Comparison of ENCODE assay signal across 20 mouse cellular contexts in the genomic region with DNA sequence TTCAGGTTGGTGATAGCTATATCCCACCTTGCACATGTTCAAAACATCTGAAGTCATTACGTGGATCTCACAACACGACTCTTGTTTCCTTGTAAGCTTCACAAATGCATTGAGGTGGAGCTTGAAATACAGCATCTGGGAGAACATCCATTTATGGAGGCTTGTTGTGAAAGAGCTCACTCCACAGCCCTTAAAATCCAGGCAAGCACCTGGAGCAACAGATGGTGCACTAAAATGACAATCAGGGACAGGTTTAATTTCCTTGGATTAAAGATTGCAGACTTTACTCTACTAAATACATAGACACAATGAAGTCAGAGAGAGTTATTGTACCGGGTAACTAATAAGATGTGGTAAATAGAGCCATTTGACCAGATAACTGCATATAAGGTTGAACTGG.
A peak's percentile ranks its signal among the peaks of the same experiment; 100 is the strongest.
DNase-seq lines count a peak whose midpoint lies in the region; ATAC-seq and TF ChIP-seq lines count a peak whose summit lies in the region.
"Had no signal": no experiment of that assay in that cellular context is flagged by ENCODE, and none has a peak within 500 bp of the region (broad histone marks: within the 10 kb centered on the region; RNA-seq: fewer than 3 reads in every experiment).

No protein-coding gene starts in this region.

- H3K4me2 ChIP-seq in hindbrain, postnatal 0 days (ENCODE audit: low read depth, low read length) = no peak overlapping the region
- H3K4me2 ChIP-seq in hindbrain, embryonic 12.5 days (replicated peaks) = no peak overlapping the region
- no peak overlapping the region for H3K4me2 ChIP-seq in forebrain, postnatal 0 days (ENCODE audit: low read depth)
- H3K4me2 ChIP-seq: embryonic facial prominence, embryonic 15.5 days; heart, embryonic 13.5 days had no signal

- TF ChIP-seq CTCF in hindbrain, postnatal 0 days (IDR thresholded peaks at IDR 0.05; ENCODE audit: low read depth) = no peak
- TF ChIP-seq CTCF in forebrain, postnatal 0 days (IDR thresholded peaks at IDR 0.05; ENCODE audit: low read depth) = no peak

- no peak overlapping the region for H3K27ac ChIP-seq in hindbrain, postnatal 0 days
- H3K27ac ChIP-seq in hindbrain, embryonic 12.5 days = no peak overlapping the region
- no peak overlapping the region for H3K27ac ChIP-seq in forebrain, postnatal 0 days (ENCODE audit: low read depth, low read length)
- H3K27ac ChIP-seq: embryonic facial prominence, embryonic 15.5 days; forebrain, embryonic 10.5 days; heart, embryonic 13.5 days had no signal

- no peak overlapping the region for H3K4me3 ChIP-seq in hindbrain, postnatal 0 days (ENCODE audit: low read length)
- H3K4me3 ChIP-seq in hindbrain, embryonic 12.5 days = no peak overlapping the region
- H3K4me3 ChIP-seq in forebrain, postnatal 0 days (ENCODE audit: low read depth, low read length) = no peak overlapping the region
- H3K4me3 ChIP-seq: embryonic facial prominence, embryonic 15.5 days; erythroblast, embryonic 14.5 days; forebrain, embryonic 10.5 days; heart, embryonic 13.5 days had no signal

- WGBS in hindbrain, postnatal 0 days = 75% methylated on average over 3 of the region's 3 CpGs
- 86% methylated on average over 3 of the region's 3 CpGs for WGBS in hindbrain, embryonic 12.5 days
- 84% methylated on average over 3 of the region's 3 CpGs for WGBS in forebrain, postnatal 0 days

- H3K4me1 ChIP-seq in hindbrain, postnatal 0 days (ENCODE audit: insufficient read depth, low read length) = no peaks in the 10 kb centered on the region
- H3K4me1 ChIP-seq in hindbrain, embryonic 12.5 days = 0 out of 2 replicates have a peak, but pooled peaks cover 2% of the 10 kb centered on the region
- H3K4me1 ChIP-seq in forebrain, postnatal 0 days (ENCODE audit: insufficient read depth) = no peaks in the 10 kb centered on the region
- H3K4me1 ChIP-seq: embryonic facial prominence, embryonic 15.5 days; forebrain, embryonic 10.5 days; heart, embryonic 13.5 days had no signal

- H3K36me3 ChIP-seq in hindbrain, postnatal 0 days (ENCODE audit: insufficient read depth, low read length) = no peaks in the 10 kb centered on the region
- H3K36me3 ChIP-seq in hindbrain, embryonic 12.5 days = no peaks in the 10 kb centered on the region
- H3K36me3 ChIP-seq in forebrain, postnatal 0 days (ENCODE audit: insufficient read depth) = no peaks in the 10 kb centered on the region
- H3K36me3 ChIP-seq: embryonic facial prominence, embryonic 15.5 days; forebrain, embryonic 10.5 days; heart, embryonic 13.5 days had no signal

- no peaks in the 10 kb centered on the region for H3K9me3 ChIP-seq in hindbrain, postnatal 0 days (ENCODE audit: low read length)
- H3K9me3 ChIP-seq in hindbrain, embryonic 12.5 days (replicated peaks) = no peaks in the 10 kb centered on the region
- no peaks in the 10 kb centered on the region for H3K9me3 ChIP-seq in forebrain, postnatal 0 days (ENCODE audit: low read length)
- H3K9me3 ChIP-seq: embryonic facial prominence, embryonic 15.5 days; forebrain, embryonic 10.5 days; heart, embryonic 13.5 days had no signal

- H3K27me3 ChIP-seq in hindbrain, postnatal 0 days (ENCODE audit: insufficient read depth, low read length) = no peaks in the 10 kb centered on the region
- no peaks in the 10 kb centered on the region for H3K27me3 ChIP-seq in hindbrain, embryonic 12.5 days
- H3K27me3 ChIP-seq in forebrain, postnatal 0 days (ENCODE audit: insufficient read depth, low read length) = no peaks in the 10 kb centered on the region
- H3K27me3 ChIP-seq: embryonic facial prominence, embryonic 15.5 days; heart, embryonic 13.5 days had no signal

- peak; percentile 5 for DNase-seq in hindbrain, postnatal 0 days (ENCODE audit: low spot score)
- peak; percentile 75 for DNase-seq in brain, adult 2 months (ENCODE audit: low read depth, low spot score)
- DNase-seq in cerebellum, adult 18-20 months = peak; percentile 38 to 64
- DNase-seq in cerebellum, adult 9-11 months = peak; percentile 47
- DNase-seq in kidney, adult 11 months = no peak
- DNase-seq in forebrain, postnatal 0 days = no peak
- DNase-seq: adrenal gland, adult 2 months; adrenal gland, postnatal 25 days; embryo, embryonic 11 days; gastrocnemius, postnatal 36 days; heart, adult 11 months; heart, postnatal 36 days; kidney, adult 18-20 months had no signal

- no peak overlapping the region for H3K9ac ChIP-seq in hindbrain, postnatal 0 days (replicated peaks; ENCODE audit: low read length)
- H3K9ac ChIP-seq in hindbrain, embryonic 12.5 days = no peak overlapping the region
- H3K9ac ChIP-seq in forebrain, postnatal 0 days = no peak overlapping the region
- H3K9ac ChIP-seq: embryonic facial prominence, embryonic 15.5 days; heart, embryonic 13.5 days had no signal

- no peak for ATAC-seq in hindbrain, postnatal 0 days
- no peak for ATAC-seq in hindbrain, embryonic 12.5 days (ENCODE audit: low FRiP score)
- no peak for ATAC-seq in forebrain, postnatal 0 days
- ATAC-seq: forebrain, embryonic 14.5 days; hindbrain, embryonic 16.5 days had no signal

Comparison
In these comparisons a context has a peak if more than half of its experiments do, and no peak if none do; other contexts are left out.
1. DNase-seq: peak in hindbrain, postnatal 0 days (single experiment), brain, adult 2 months (single experiment), cerebellum, adult 18-20 months (2 of 2) and cerebellum, adult 9-11 months (single experiment); none in kidney, adult 11 months (single experiment) and forebrain, postnatal 0 days (single experiment).